Mouse (Mus musculus): ENCODE data around the gene Gpr143. TPM values are rescaled to one million over a fixed set of nuclear protein-coding genes. Genes with fewer than 3 reads are reported as not detected.
"Not testable (repeated sequence)": the region's sequence is repeated elsewhere in the genome, so short reads cannot be mapped to it uniquely, and the experiment has no call there.

Gene Gpr143
- total RNA-seq (2015) = not detected in 2 replicates
- not detected in 2 replicates for total RNA-seq (2017)

DNA sequence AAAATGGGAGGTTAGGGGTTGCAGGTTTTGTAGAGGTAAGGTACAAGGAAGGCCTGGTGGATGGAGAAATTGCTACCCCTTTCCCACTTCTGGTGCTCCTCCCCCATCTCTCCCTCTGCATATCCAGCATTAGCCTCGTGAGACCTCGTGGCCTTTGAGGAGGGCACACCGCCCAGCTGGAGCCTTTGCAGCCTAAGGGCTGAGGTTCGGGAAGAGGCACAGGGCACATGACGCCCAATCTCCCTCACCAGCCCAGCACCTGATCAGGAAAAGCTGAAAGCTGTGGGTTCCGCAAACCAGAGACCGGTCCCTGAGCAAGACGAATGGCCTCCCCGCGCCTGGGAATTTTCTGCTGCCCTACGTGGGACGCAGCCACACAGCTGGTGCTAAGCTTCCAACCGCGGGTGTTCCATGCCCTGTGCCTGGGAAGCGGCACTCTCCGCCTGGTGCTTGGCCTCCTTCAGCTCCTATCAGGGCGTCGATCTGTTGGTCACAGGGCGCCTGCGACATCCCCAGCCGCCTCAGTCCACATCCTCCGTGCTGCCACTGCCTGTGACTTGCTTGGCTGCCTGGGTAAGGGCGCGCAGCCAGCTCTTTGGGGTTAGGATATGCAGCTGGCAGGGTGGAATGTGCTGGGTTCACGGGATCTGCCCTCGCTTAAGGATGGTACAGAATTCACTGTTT, at the start of gene Gpr143:
Gpr143 (plus strand) TSS at position 202 of the 684 bp plus-strand sequence.
- no peak for ATAC-seq (ENCODE audit: poor library complexity, severe bottlenecking)

- ATAC-seq (ENCODE audit: poor library complexity, severe bottlenecking) = no peak
These were observed 46.4 kb upstream of the Gpr143 start for GRCm38 (mm10) chrX:152735283-152735682.

- no peak for ATAC-seq (ENCODE audit: poor library complexity, severe bottlenecking)
These were observed 43.5 kb upstream of the Gpr143 start for GRCm38 (mm10) chrX:152738191-152738590.

GRCm38 (mm10) chrX:152738759-152739368, 42.9 kb upstream of the Gpr143 start:
- ATAC-seq (ENCODE audit: poor library complexity, severe bottlenecking) = no peak

DNA sequence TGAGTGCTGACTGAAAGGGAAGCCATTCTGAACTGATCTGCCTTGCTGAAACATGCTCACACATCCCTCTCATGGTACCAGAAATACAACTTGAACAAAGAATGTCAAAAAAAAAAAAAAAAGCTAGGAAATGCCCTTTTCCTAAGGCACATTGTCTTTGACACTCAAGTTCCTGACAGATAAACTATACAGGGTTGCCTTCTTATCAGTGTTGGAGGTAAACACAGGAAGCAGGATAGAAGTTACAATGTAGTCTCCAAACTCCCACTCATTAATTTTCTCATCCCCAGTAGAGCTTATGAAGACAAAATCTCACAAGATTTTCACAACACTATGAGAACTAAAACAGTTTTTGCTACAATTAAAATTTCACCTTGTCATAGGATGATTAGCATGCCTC, 38.1 kb upstream of the Gpr143 start:
- ATAC-seq (ENCODE audit: poor library complexity, severe bottlenecking) = no peak

GRCm38 (mm10) chrX:152745925-152746324, 35.8 kb upstream of the Gpr143 start:
- no peak for ATAC-seq (ENCODE audit: poor library complexity, severe bottlenecking)

DNA sequence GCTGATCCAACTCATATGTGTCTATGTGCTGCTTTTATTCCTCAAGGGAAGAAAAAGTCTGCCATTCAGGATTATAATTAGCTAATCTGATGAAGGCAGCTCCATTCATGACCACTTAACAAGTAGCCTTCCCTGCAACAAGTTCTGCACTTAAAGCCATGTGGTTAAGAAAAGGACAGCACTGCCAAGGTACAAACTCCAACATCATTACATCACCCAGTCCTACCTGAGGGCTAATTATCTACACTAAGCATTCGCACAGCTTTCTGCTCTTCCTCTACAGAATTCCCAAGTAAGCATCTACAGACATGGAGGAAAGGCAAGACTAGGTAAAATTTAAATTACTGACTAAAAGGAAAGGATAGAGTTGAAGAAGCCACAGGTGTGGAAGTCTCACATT, 25.9 kb upstream of the Gpr143 start:
- no peak for ATAC-seq (ENCODE audit: poor library complexity, severe bottlenecking)

GRCm38 (mm10) chrX:152756293-152756692, 25.4 kb upstream of the Gpr143 start:
- ATAC-seq (ENCODE audit: poor library complexity, severe bottlenecking) = no peak

DNA sequence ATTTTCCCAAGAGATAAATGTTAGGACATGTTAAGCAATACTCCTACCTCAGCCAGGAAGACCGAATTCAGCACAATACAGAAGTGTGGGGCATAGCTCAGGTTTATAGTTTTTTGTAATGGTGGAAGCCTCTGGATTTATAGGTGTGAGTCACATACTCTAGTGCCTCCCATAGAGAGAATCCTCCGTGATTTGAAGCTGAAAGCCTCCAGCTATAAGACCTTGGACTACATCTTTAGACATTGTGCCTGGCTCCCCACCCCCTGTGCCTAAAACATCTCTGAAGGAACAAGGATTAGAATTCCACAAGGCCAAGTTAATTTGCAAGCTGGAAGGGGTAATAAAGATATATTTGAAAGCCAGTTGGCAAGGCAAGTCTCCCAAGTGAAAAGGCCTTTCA, 19.3 kb upstream of the Gpr143 start:
- ATAC-seq (ENCODE audit: poor library complexity, severe bottlenecking) = no peak

GRCm38 (mm10) chrX:152762855-152763254, 18.9 kb upstream of the Gpr143 start:
- no peak for ATAC-seq (ENCODE audit: poor library complexity, severe bottlenecking)

DNA sequence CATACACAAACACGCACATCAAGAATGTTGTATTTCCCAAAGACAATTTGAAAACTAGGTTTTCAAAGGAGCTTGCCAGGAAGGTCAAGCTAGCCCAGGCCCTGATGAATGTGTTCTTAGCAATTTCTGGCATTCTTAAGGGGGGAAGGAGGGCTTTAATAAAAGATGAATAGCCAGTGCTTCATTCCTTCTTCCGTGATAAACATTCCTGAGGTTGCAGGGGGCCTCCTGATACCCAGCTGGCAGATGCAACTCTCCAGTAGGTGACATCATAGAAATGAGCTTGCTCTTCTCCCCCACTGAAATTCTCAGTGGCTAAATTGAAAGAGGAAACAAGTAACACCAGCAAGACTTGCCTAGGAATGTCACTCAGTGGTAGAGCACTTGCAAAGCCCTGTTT, 17.6 kb upstream of the Gpr143 start:
- ATAC-seq (ENCODE audit: poor library complexity, severe bottlenecking) = no peak

- ATAC-seq (ENCODE audit: poor library complexity, severe bottlenecking) = no peak
These were observed 12.7 kb upstream of the Gpr143 start, which contains the start of gene Shroom2 for GRCm38 (mm10) chrX:152768891-152769599. TSS of gene Shroom2 (minus strand) at chrX:152769465.

- no peak for ATAC-seq (ENCODE audit: poor library complexity, severe bottlenecking)
These were observed 12.0 kb upstream of the Gpr143 start for GRCm38 (mm10) chrX:152769600-152770157.

- no peak for ATAC-seq (ENCODE audit: poor library complexity, severe bottlenecking)
These were observed 6.4 kb downstream of the Gpr143 start for GRCm38 (mm10) chrX:152788129-152788528.

DNA sequence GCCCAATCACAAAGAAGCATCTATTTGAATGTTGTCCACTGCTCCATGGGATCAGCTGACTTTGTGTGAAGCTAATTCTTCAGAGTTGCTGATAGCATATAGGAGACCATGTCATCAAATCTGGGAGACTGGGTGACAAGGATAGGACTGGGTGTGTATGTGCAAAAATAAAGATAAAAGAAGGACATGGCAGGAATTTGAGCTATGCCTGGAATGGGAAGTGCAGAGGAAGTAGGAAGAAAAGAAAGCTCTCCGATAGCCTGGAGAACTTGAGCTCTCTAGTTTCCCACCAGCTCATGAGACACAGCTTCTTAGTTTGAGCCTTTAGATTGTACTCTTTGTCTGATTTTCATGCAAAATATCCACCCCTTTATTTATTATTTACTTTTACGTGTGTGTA, 6.9 kb downstream of the Gpr143 start:
- no peak for ATAC-seq (ENCODE audit: poor library complexity, severe bottlenecking)

DNA sequence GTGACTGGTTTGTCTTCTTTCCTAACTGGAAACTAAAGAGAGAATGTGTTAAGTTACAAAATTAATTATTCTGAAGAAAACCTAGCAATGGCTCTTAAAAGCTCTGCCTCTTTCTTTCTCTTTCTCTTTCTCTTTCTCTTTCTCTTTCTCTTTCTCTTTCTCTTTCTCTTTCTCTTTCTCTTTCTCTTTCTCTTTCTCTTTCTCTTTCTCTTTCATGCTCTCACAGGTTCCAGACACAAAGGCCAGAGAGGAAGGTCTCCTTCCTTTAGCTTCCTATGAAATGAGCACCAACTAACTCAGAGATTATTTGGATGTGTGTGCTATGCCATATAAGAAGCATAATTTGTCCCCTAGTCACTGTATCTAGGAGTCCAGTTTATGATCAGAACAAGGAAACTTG, 23.6 kb downstream of the Gpr143 start:
- no peak for ATAC-seq (ENCODE audit: poor library complexity, severe bottlenecking)

- ATAC-seq (ENCODE audit: poor library complexity, severe bottlenecking) = no peak
These were observed 31.6 kb downstream of the Gpr143 start for GRCm38 (mm10) chrX:152813339-152813738.

DNA sequence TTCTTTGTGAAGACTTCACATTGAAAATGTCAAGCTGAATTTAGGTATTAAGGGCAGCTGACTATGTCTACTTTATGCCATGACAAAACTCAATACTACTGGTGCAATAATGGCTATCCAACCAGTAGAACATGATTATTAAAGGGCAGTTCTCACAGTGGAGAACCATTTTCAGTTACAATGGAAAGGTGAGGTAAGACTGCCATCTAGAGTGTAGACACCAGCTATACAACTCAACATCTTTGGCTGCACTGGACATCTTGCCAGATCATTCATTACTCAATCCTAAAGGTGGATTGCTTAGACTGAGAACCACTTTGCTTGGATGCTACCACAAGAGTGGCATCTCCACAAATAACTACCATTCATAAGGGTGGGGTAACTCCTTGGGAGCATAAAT, 37.3 kb downstream of the Gpr143 start:
- ATAC-seq (ENCODE audit: poor library complexity, severe bottlenecking) = no peak

DNA sequence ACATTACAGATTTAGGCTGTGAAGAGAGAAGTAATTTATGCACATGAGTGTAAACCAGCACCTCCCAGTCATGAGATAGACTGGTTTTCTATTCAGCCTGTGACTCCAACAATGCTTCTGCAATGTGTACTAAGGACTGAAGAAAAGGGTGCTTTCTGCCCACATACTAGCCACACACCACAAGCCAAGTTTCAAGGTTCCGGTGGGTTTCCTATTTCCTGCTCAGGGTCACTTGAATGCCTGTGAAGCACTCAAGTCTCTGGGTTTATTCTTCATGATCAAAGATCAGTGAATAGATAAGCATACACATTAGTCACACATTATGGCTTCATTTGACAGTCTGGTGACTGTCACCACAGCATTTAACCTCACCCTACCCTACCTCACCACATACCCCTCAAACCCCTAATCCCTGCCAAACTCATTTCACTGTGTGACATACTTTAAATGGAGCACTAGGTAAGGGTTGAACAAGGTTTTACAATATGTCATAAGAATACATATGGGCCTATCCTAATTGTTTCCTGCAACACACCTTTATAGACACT, 49.4 kb downstream of the Gpr143 start:
- ATAC-seq (ENCODE audit: poor library complexity, severe bottlenecking) = not testable (repeated sequence)

DNA sequence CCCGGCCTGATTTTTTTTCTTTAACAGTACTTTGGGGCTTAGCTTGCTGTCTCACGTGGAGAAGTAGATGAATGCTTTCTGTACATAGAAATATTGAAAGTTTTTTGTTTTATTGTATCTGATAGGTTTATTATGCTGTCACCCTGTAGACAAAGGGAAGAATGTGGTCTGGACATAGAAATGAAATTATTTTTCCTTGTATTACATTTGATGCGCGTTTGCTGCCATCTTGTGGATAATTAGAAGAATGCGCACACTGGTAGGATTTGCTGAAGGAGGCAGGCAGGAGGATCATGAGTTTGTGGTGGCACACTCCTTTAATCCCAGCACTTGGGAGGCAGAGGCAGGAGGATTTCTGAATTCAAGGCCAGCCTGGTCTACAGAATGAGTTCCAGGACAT, 53.2 kb downstream of the Gpr143 start:
- ATAC-seq (ENCODE audit: poor library complexity, severe bottlenecking) = not testable (repeated sequence)

DNA sequence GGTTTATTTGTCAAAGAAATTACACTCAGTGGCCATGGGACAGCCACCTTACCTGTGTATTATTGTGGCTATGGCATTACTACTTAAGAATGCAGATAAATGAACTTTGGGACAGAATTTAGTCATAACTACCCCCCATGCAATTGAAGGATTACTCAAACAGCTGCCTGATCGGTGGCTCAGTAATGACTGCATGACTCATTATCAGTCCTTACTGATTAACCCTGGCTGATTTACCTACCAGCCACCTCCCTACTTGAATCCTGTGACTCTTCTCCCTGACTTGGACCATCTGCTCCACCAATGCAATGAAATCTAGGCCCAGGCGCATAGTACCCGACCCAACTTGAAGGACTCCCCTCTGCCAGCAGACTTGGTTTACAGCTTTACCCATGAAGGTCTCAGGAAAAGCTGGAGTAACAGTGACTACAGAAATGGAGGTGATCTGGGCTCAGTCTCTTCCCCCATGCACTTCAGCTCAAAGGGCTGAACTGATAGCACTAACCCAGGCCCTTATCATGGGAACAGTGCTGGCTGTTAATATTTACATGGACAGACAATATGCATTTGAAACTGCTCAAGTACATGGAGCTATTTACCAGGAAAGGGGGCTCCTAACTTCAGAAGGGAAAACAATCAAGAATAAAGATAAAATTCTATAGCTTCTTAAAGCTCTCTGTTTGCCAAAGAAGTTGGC, 73.5 kb downstream of the Gpr143 start:
- no peak for ATAC-seq (ENCODE audit: poor library complexity, severe bottlenecking)
